Mouse (Mus musculus): ENCODE results near the gene Srsf3.

Gene Srsf3

DNA sequence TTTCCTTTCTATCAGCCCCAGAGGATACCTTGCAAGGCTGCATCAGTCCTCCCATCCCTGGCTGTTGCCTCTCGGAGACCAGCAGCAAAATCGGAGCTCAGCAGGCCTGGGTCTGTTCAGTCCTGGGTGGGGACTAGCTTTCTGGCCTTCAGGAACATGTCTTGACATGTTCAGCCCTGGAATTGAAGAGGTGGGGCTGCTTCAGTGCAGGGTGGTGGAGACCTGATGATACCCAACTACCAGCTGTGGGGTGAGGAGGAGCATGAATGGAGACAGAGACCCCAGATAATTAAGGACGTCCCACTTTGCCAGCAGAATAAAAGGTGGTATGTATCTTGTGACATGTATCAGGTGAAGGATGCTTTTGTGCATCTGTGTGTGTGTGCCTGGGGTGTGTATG, 58.3 kb downstream of the Srsf3 start, which contains the start of gene Cdkn1a:
Gene Cdkn1a, plus strand, starts transcription at position 201 of the 400 bp plus-strand sequence.
- DNase-seq (ENCODE audit: low spot score in 2 of 2): no peak

DNA sequence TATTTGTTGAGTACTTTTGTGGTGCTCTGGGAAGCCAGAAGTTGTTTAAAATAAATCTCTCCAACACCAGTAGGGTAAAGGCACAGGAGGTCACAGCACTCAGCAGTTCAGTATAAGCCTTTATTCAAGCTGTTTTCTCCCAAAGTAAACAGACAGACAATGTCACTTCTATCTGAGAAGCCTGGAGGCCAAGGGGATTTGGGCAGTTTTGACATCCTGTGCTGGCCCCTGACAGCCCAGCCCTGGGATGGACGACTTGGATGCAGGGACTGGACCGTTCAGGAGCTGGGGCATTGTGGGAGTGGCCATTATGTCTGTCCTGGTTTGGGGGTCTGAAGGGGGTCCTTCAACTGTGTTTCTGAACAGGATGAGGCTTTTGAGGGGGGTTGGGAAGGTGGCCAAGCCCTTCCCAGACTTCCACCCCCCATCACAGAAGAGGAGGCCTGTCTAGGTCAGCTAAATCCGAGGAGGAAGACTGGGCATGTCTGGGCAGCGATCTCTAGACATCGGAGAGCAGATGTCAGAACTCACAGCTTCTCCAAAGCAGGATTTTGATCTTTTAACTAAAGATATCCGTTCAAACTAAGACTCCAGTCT, 59.0 kb downstream of the Srsf3 start:
- no peak for DNase-seq (ENCODE audit: low spot score in 2 of 2)

DNA sequence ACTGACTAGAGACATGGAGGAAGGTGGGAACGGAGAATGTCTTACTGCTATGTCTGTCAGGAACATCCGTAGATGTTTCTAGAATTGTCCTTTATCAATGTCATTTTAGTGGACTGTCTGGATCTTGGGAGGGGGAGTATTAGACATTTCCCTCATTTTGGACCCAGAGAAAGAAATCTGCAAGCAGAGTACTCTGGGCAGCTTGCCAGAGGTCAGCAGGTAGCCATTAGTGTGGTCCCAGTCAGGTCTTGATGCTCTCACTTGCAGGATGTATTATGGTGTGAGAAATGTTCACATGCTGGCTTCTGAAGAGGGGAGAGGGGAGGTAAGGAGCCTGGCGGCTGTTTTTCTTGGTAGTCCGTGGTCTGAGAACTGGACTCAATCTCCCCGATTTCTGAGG, 60.1 kb downstream of the Srsf3 start:
- no peak for DNase-seq (ENCODE audit: low spot score in 2 of 2)

Data from left cerebral cortex, adult 9 months (tissue).